Mouse (Mus musculus) Patski (cell line): ENCODE data around the gene Dock10. TPM values are rescaled to one million over a fixed set of nuclear protein-coding genes. Genes with fewer than 3 reads are reported as not detected.

Source experiments
- ATAC-seq: fragments of 100-300 bp; one replicate; pipeline ENCODE4 v1.8.0; 2021
- CTCF ChIA-PET: fragments of 350-600 bp; sonication (Branson Sonifier 250); formaldehyde crosslinking; loops from one replicate; lab custom pipeline; 2022; ENCODE audit warnings: inconsistent platforms; lab: Charles Lee
- POLR2A ChIA-PET: fragments of 350-600 bp; sonication (Branson Sonifier 250); formaldehyde crosslinking; loops from one replicate; lab custom pipeline; 2022; ENCODE audit warnings: antibody characterized with exemption, inconsistent platforms; lab: Charles Lee
- DNase-seq: peaks from one replicate; pipeline ENCODE4 v3.0.0-alpha.2; 2011; ENCODE audit warnings: low read depth, low spot score
- H3K27me3 ChIP-seq: fragments of 371-371 bp; one replicate; pipeline ENCODE4 v1.5.1; 2021
- CTCF ChIP-seq: fragments of 100-300 bp; IDR thresholded peaks from one replicate; pipeline ENCODE4 v1.5.1; 2021
- in situ Hi-C: fragments of 300-500 bp; cut with MboI; formaldehyde crosslinking; loops from 3 replicates; pipeline ENCODE4 v1.11.1; 2018; ENCODE audit warnings: low pct_unique_long_range_greater_than_20kb, mixed read lengths
- polyA plus RNA-seq: library from polyadenylated mRNA; unstranded; gene quantifications from one replicate; pipeline ENCODE4 v1.2.3, GENCODE M21; 2021

Gene Dock10
- polyA plus RNA-seq, 1 experiment from 2014 or later = 0.04 TPM

- ChIA-PET POLR2A (no interaction called here), CTCF (no interaction called here)
- no peaks in the 10 kb centered on the region for H3K27me3 ChIP-seq
- in situ Hi-C loops = no loop called here
- DNase-seq (no peak), ATAC-seq (no peak)
- TF ChIP-seq CTCF = no peak
These were observed 144.8 kb downstream of the Dock10 start for GRCm38 (mm10) chr1:80613395-80614011.

- in situ Hi-C loops = no loop called here
- peaks cover 4% of the 10 kb centered on the region for H3K27me3 ChIP-seq
- CTCF ChIA-PET = no interaction called here
- POLR2A ChIA-PET = no interaction called here
- ATAC-seq (no peak), DNase-seq (no peak)
- TF ChIP-seq CTCF = no peak
These were observed 150.8 kb downstream of the Dock10 start for GRCm38 (mm10) chr1:80607546-80607945.

GRCm38 (mm10) chr1:80606131-80606754 lies 152.1 kb downstream of the Dock10 start:
- in situ Hi-C loops = no loop called here
- POLR2A ChIA-PET = interaction anchor here (0.6 kb wide), 1 partner anchor 196 kb away, joined by 3 read pairs; no protein-coding TSS in a partner anchor
- ATAC-seq (peak; percentile 73), DNase-seq (peak; percentile 59)
- H3K27me3 ChIP-seq = peaks cover 4% of the 10 kb centered on the region
- CTCF ChIA-PET = no interaction called here
- TF ChIP-seq CTCF = no peak

DNA sequence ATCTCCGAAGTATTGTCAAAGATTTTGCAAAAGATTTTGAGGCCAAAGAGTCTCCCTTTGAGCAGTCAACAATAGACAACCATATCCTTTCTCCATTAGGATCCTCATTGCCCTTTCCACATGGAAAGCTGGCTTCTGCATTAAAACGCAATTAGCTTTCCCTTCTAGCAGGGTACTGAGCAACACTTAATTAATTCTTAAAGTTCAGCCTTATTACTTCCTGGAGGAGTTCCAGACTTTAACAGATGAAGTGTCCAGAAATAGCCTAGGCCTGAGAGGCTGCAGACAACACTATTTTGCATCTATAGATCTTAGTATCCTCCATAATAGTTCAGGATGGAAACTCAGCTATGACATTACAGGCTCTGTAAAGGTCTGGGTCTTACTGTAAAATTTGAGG lies 154.0 kb downstream of the Dock10 start:
- ATAC-seq = no peak
- peaks cover 4% of the 10 kb centered on the region for H3K27me3 ChIP-seq
- no peak for DNase-seq
- CTCF ChIA-PET = no interaction called here
- in situ Hi-C loops = no loop called here
- TF ChIP-seq CTCF = no peak
- POLR2A ChIA-PET = no interaction called here

GRCm38 (mm10) chr1:80603081-80603480 lies 155.2 kb downstream of the Dock10 start:
- ChIA-PET CTCF (interaction anchor here (0.6 kb wide), 1 partner anchor 81 kb away, joined by 3 read pairs; no protein-coding TSS in a partner anchor), POLR2A (no interaction called here)
- H3K27me3 ChIP-seq = peaks cover 4% of the 10 kb centered on the region
- DNase-seq = peak; percentile 13
- no peak for TF ChIP-seq CTCF
- ATAC-seq = no peak
- in situ Hi-C loops = no loop called here

DNA sequence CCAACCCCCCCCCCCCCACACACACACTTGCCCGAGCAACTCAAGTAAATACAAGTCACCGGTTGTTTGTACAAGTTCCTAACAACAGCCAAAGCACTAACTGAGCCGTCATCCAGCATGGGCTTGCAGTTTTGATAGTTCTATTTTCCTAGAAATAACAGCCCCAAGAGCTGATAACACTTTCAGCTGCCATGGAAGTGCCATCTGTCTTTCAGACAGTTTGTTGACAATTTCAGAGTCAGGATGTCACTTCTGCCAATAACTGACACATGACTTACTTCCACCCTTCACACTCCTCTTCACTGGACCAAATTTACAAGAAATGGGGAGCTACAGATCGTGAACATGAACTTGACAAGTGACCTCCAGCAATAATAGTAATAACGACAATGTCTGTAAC lies 175.0 kb downstream of the Dock10 start:
- TF ChIP-seq CTCF = no peak
- in situ Hi-C loops = no loop called here
- no peak for DNase-seq
- ChIA-PET CTCF (no interaction called here), POLR2A (no interaction called here)
- ATAC-seq = no peak
- H3K27me3 ChIP-seq = peaks cover 6% of the 10 kb centered on the region

DNA sequence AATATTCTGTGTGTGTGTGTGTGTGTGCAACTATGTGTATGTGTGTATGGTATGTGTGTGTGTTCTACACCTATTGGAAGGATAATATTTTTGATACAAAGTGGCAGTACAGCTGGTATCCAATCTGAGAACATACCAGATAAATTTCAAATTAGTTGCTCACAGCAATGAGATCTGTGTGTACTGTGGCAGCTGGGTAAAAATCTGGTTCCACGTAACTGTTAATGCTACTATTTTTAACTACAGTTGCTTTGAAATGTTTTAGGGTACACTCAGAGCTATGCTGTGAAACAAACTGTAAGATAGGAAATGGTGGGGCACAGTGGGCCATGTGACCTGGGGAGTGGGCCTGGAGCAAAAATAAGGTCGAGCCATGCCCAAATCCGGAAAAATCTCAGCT lies 176.1 kb downstream of the Dock10 start:
- POLR2A ChIA-PET = no interaction called here
- no peak for TF ChIP-seq CTCF
- H3K27me3 ChIP-seq = peaks cover 6% of the 10 kb centered on the region
- ATAC-seq = no peak
- DNase-seq = no peak
- CTCF ChIA-PET = no interaction called here
- in situ Hi-C loops = no loop called here

DNA sequence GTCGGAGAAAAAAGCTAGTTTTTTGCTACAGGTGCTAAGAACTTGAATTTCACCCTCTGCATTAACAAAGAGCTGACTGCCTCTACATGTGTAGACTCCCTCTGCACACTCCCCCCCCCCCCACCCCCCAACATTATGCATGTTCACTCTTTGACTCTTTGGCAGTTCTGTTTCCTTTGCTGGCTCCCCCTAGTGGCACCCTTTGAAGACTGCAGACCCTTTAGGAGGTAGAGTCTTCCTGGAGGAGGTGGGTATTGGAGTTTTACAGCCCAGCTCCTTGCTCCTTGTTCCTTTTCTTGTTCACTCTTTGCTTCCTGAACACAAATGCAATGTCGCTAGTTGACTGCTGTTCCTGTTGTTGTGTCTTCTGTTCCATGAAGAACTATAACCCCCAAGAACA lies 181.4 kb downstream of the Dock10 start:
- peak; percentile 40 for TF ChIP-seq CTCF
- CTCF ChIA-PET = no interaction called here
- DNase-seq = no peak
- in situ Hi-C loops = no loop called here
- no peak for ATAC-seq
- POLR2A ChIA-PET = no interaction called here
- peaks cover 14% of the 10 kb centered on the region for H3K27me3 ChIP-seq

DNA sequence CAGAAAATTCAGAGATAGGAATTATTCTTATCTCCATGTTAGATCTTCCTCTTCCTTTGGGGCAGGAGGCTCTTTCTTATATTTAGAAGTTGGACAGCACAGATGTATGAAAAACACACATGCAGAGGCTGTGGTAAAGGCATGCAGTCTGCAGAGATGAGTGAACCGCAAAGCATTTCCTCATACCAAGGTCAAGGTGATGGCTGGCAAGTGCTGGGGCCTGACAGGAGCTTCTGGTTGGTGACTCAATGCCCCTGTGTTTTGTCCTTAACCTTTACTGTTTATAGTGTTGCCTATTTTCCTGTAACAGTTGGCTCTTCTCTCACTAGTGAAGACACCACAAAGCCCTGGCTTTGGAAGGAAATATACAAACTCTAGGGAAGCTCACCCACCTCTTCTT lies 201.9 kb downstream of the Dock10 start:
- POLR2A ChIA-PET = no interaction called here
- in situ Hi-C loops = no loop called here
- no peak for TF ChIP-seq CTCF
- ATAC-seq (no peak), DNase-seq (no peak)
- peaks cover 3% of the 10 kb centered on the region for H3K27me3 ChIP-seq
- CTCF ChIA-PET = no interaction called here

GRCm38 (mm10) chr1:80541522-80541921 lies 216.8 kb downstream of the Dock10 start:
- no peak for TF ChIP-seq CTCF
- no peaks in the 10 kb centered on the region for H3K27me3 ChIP-seq
- ChIA-PET POLR2A (no interaction called here), CTCF (no interaction called here)
- ATAC-seq (no peak), DNase-seq (no peak)
- in situ Hi-C loops = no loop called here

DNA sequence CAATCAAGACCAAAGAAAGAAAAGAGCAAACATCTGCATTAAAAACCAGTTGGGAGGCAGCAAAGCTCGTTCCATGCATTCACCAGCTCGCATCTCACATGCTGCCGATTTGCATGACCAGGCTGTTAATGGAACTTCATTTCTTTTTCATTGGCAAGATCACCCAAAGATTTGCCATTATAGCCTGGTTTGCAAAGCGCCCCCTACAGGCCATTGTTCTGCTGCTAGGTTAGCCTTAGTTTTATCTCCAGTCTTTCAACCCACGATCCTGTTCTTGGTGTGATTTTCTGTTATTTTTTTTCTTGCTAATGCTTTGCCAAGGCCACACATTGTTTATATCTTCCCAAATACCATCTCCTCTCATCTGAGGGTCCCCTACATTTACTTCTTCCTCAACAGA lies 236.1 kb downstream of the Dock10 start:
- peak; percentile 42 for TF ChIP-seq CTCF
- POLR2A ChIA-PET = no interaction called here

More for the DNA sequence above, 236.1 kb downstream of the Dock10 start:
- peaks cover 25% of the 10 kb centered on the region for H3K27me3 ChIP-seq
- ATAC-seq (no peak), DNase-seq (no peak)
- CTCF ChIA-PET = interaction anchor here (0.7 kb wide), 1 partner anchor 81 kb away, joined by 3 read pairs; no protein-coding TSS in a partner anchor
- in situ Hi-C loops = no loop called here
